Mouse (Mus musculus): ENCODE results near the gene Olfr51. TPM values are rescaled to one million over a fixed set of nuclear protein-coding genes. Genes with fewer than 3 reads are reported as not detected.

The Olfr51 gene
- not detected in 2 replicates for polyA plus RNA-seq (2012; rRNA removed)

GRCm38 (mm10) chr11:51003296-51003695 is at the start of gene Olfr51:
TSS of gene Olfr51 (plus strand) at chr11:51003596.
- H3K27me3 ChIP-seq (ENCODE audit: control insufficient read depth, insufficient read depth, low read length): no peaks in the 10 kb centered on the region
- no peaks in the 10 kb centered on the region for H3K36me3 ChIP-seq (ENCODE audit: control insufficient read depth, insufficient read depth, low read length)
- no peak within 1 kb of the TSS for H3K4me3 ChIP-seq (ENCODE audit: control insufficient read depth, low read depth, low read length)
- no peak within 1 kb of the TSS for H3K27ac ChIP-seq (ENCODE audit: control insufficient read depth, insufficient read depth, low read depth, low read length)
- TF ChIP-seq POLR2A (IDR thresholded peaks at IDR 0.05; ENCODE audit: control insufficient read depth, low read depth, low read length) (no peak), CTCF (IDR thresholded peaks at IDR 0.05; ENCODE audit: control insufficient read depth, insufficient read depth, insufficient replicate concordance, low read depth, low read length) (no peak)
- H3K4me1 ChIP-seq (ENCODE audit: control insufficient read depth, insufficient read depth, low read length): no peaks in the 10 kb centered on the region

- no peaks in the 10 kb centered on the region for H3K36me3 ChIP-seq (ENCODE audit: control insufficient read depth, insufficient read depth, low read length)
- no peak within 1 kb of the TSS for H3K4me3 ChIP-seq (ENCODE audit: control insufficient read depth, low read depth, low read length)
- TF ChIP-seq POLR2A (IDR thresholded peaks at IDR 0.05; ENCODE audit: control insufficient read depth, low read depth, low read length): no peak
- no peak for TF ChIP-seq CTCF (IDR thresholded peaks at IDR 0.05; ENCODE audit: control insufficient read depth, insufficient read depth, insufficient replicate concordance, low read depth, low read length)
Observed at GRCm38 (mm10) chr11:50953665-50954064, 49.7 kb upstream of the Olfr51 start, which contains the start of gene Prop1. TSS of gene Prop1 (minus strand) at chr11:50953765.

GRCm38 (mm10) chr11:50964886-50965285 is 38.5 kb upstream of the Olfr51 start:
- TF ChIP-seq POLR2A (IDR thresholded peaks at IDR 0.05; ENCODE audit: control insufficient read depth, low read depth, low read length) (no peak), CTCF (IDR thresholded peaks at IDR 0.05; ENCODE audit: control insufficient read depth, insufficient read depth, insufficient replicate concordance, low read depth, low read length) (no peak)
- no peak overlapping the region for H3K27ac ChIP-seq (ENCODE audit: control insufficient read depth, insufficient read depth, low read depth, low read length)
- H3K4me3 ChIP-seq (ENCODE audit: control insufficient read depth, low read depth, low read length): no peak overlapping the region
- H3K36me3 ChIP-seq (ENCODE audit: control insufficient read depth, insufficient read depth, low read length): no peaks in the 10 kb centered on the region
- no peaks in the 10 kb centered on the region for H3K27me3 ChIP-seq (ENCODE audit: control insufficient read depth, insufficient read depth, low read length)
- H3K4me1 ChIP-seq (ENCODE audit: control insufficient read depth, insufficient read depth, low read length): 0 out of 2 replicates have a peak, but pooled peaks cover 2% of the 10 kb centered on the region

More at GRCm38 (mm10) chr11:50953665-50954064, 49.7 kb upstream of the Olfr51 start, which contains the start of gene Prop1:
- Histone ChIP-seq H3K4me1 (ENCODE audit: control insufficient read depth, insufficient read depth, low read length) (peaks cover 6% of the 10 kb centered on the region), H3K27ac (ENCODE audit: control insufficient read depth, insufficient read depth, low read depth, low read length) (no peak within 1 kb of the TSS), H3K27me3 (ENCODE audit: control insufficient read depth, insufficient read depth, low read length) (no peaks in the 10 kb centered on the region)

GRCm38 (mm10) chr11:50966230-50966629 is 37.2 kb upstream of the Olfr51 start, which contains the start of gene Olfr1378:
TSS of gene Olfr1378 (plus strand) at chr11:50966530.
- Histone ChIP-seq H3K4me1 (ENCODE audit: control insufficient read depth, insufficient read depth, low read length) (0 out of 2 replicates have a peak, but pooled peaks cover 2% of the 10 kb centered on the region), H3K27me3 (ENCODE audit: control insufficient read depth, insufficient read depth, low read length) (no peaks in the 10 kb centered on the region), H3K4me3 (ENCODE audit: control insufficient read depth, low read depth, low read length) (no peak within 1 kb of the TSS), H3K27ac (ENCODE audit: control insufficient read depth, insufficient read depth, low read depth, low read length) (no peak within 1 kb of the TSS), H3K36me3 (ENCODE audit: control insufficient read depth, insufficient read depth, low read length) (no peaks in the 10 kb centered on the region)
- TF ChIP-seq POLR2A (IDR thresholded peaks at IDR 0.05; ENCODE audit: control insufficient read depth, low read depth, low read length) (no peak), CTCF (IDR thresholded peaks at IDR 0.05; ENCODE audit: control insufficient read depth, insufficient read depth, insufficient replicate concordance, low read depth, low read length) (no peak)

GRCm38 (mm10) chr11:50977216-50977615 is 26.2 kb upstream of the Olfr51 start:
- Histone ChIP-seq H3K27ac (ENCODE audit: control insufficient read depth, insufficient read depth, low read depth, low read length) (no peak overlapping the region), H3K4me1 (ENCODE audit: control insufficient read depth, insufficient read depth, low read length) (no peaks in the 10 kb centered on the region), H3K27me3 (ENCODE audit: control insufficient read depth, insufficient read depth, low read length) (no peaks in the 10 kb centered on the region), H3K4me3 (ENCODE audit: control insufficient read depth, low read depth, low read length) (no peak overlapping the region), H3K36me3 (ENCODE audit: control insufficient read depth, insufficient read depth, low read length) (no peaks in the 10 kb centered on the region)
- TF ChIP-seq CTCF (IDR thresholded peaks at IDR 0.05; ENCODE audit: control insufficient read depth, insufficient read depth, insufficient replicate concordance, low read depth, low read length) (peak; percentile 34; the same call in 1 of the 2 replicates), POLR2A (IDR thresholded peaks at IDR 0.05; ENCODE audit: control insufficient read depth, low read depth, low read length) (no peak)

GRCm38 (mm10) chr11:50981667-50982066 is 21.7 kb upstream of the Olfr51 start, which contains the start of gene Olfr1377:
TSS of gene Olfr1377 (plus strand) at chr11:50981967.
- Histone ChIP-seq H3K27ac (ENCODE audit: control insufficient read depth, insufficient read depth, low read depth, low read length) (no peak within 1 kb of the TSS), H3K4me3 (ENCODE audit: control insufficient read depth, low read depth, low read length) (no peak within 1 kb of the TSS)

GRCm38 (mm10) chr11:51011821-51012220 is 8.4 kb downstream of the Olfr51 start:
- Histone ChIP-seq H3K27me3 (ENCODE audit: control insufficient read depth, insufficient read depth, low read length) (no peaks in the 10 kb centered on the region), H3K4me3 (ENCODE audit: control insufficient read depth, low read depth, low read length) (no peak overlapping the region), H3K36me3 (ENCODE audit: control insufficient read depth, insufficient read depth, low read length) (no peaks in the 10 kb centered on the region), H3K4me1 (ENCODE audit: control insufficient read depth, insufficient read depth, low read length) (no peaks in the 10 kb centered on the region), H3K27ac (ENCODE audit: control insufficient read depth, insufficient read depth, low read depth, low read length) (no peak overlapping the region)
- TF ChIP-seq POLR2A (IDR thresholded peaks at IDR 0.05; ENCODE audit: control insufficient read depth, low read depth, low read length) (no peak), CTCF (IDR thresholded peaks at IDR 0.05; ENCODE audit: control insufficient read depth, insufficient read depth, insufficient replicate concordance, low read depth, low read length) (no peak)

More at GRCm38 (mm10) chr11:50981667-50982066, 21.7 kb upstream of the Olfr51 start, which contains the start of gene Olfr1377:
- no peaks in the 10 kb centered on the region for H3K4me1 ChIP-seq (ENCODE audit: control insufficient read depth, insufficient read depth, low read length)
- TF ChIP-seq POLR2A (IDR thresholded peaks at IDR 0.05; ENCODE audit: control insufficient read depth, low read depth, low read length) (no peak), CTCF (IDR thresholded peaks at IDR 0.05; ENCODE audit: control insufficient read depth, insufficient read depth, insufficient replicate concordance, low read depth, low read length) (no peak)
- H3K27me3 ChIP-seq (ENCODE audit: control insufficient read depth, insufficient read depth, low read length): no peaks in the 10 kb centered on the region
- H3K36me3 ChIP-seq (ENCODE audit: control insufficient read depth, insufficient read depth, low read length): no peaks in the 10 kb centered on the region
